Mouse (Mus musculus) stomach, embryonic 14.5 days (tissue): ENCODE measurements around the gene Ndufab1. TPM values are rescaled to one million over a fixed set of nuclear protein-coding genes. Genes with fewer than 3 reads are reported as not detected.

Experiments used
- ATAC-seq: fragments of 200-750 bp; cut with Nextera tagmentation; 2 replicates; pipeline ENCODE4 v1.8.0; 2017; ENCODE audit warnings: low read depth, moderate TSS enrichment; ENCODE audit not compliant: insufficient number of reproducible peaks, insufficient read depth, low FRiP score
- H3K27ac ChIP-seq: fragments of 300-500 bp; sonication (generic); 2 replicates; pipeline ENCODE4 v1.5.1; 2014; ENCODE audit warnings: mild to moderate bottlenecking, low read length, moderate library complexity, mixed read lengths
- H3K27me3 ChIP-seq: fragments of 300-500 bp; sonication (generic); 2 replicates; pipeline ENCODE4 v1.6.1; 2014; ENCODE audit warnings: low read length, control low read depth, mixed read lengths; ENCODE audit not compliant: control insufficient read depth, insufficient read depth
- H3K36me3 ChIP-seq: fragments of 300-500 bp; sonication (generic); 2 replicates; pipeline ENCODE4 v1.6.1; 2014; ENCODE audit warnings: mild to moderate bottlenecking, control low read depth, low read length, moderate library complexity, mixed read lengths; ENCODE audit not compliant: control insufficient read depth, insufficient read depth
- H3K4me1 ChIP-seq: fragments of 300-500 bp; sonication (generic); 2 replicates; pipeline ENCODE4 v1.6.1; 2014; ENCODE audit warnings: low read length, control low read depth, mixed read lengths; ENCODE audit not compliant: control insufficient read depth, insufficient read depth
- H3K4me2 ChIP-seq: fragments of 300-500 bp; sonication (generic); replicated peaks from 2 replicates; pipeline ENCODE4 v1.6.1; 2014; ENCODE audit warnings: low read depth, low read length, control low read depth
- H3K4me3 ChIP-seq: fragments of 300-500 bp; sonication (generic); 2 replicates; pipeline ENCODE4 v1.5.1; 2014; ENCODE audit warnings: low read depth, low read length, control low read depth
- H3K9ac ChIP-seq: fragments of 300-500 bp; sonication (generic); replicated peaks from 2 replicates; pipeline ENCODE4 v1.6.1; 2014; ENCODE audit warnings: low read depth, mild to moderate bottlenecking, control low read depth, low read length, moderate library complexity, mixed read lengths
- H3K9me3 ChIP-seq: fragments of 300-500 bp; sonication (generic); 2 replicates; pipeline ENCODE4 v1.6.1; 2016; ENCODE audit warnings: low read depth, low read length, control low read depth; ENCODE audit not compliant: control insufficient read depth
- WGBS: fragments of 180-500 bp; shearing (Covaris S2); extraction: QIAGEN DNeasy Blood & Tissue Kit; methylation state at CpG from one replicate; pipeline ENCODE4 v1.1.7; 2014; 5-methylcytosine and 5-hydroxymethylcytosine counted together
- polyA plus RNA-seq: library from polyadenylated mRNA; unstranded; fragments of >200 nt; fragmentation: Nextera tagmentation; extraction: Ambion mirVana; gene quantifications from 2 replicates; pipeline ENCODE4 v1.2.1, GENCODE M21; 2014

Gene Ndufab1
- 623 and 627 TPM in 2 replicates for polyA plus RNA-seq

DNA sequence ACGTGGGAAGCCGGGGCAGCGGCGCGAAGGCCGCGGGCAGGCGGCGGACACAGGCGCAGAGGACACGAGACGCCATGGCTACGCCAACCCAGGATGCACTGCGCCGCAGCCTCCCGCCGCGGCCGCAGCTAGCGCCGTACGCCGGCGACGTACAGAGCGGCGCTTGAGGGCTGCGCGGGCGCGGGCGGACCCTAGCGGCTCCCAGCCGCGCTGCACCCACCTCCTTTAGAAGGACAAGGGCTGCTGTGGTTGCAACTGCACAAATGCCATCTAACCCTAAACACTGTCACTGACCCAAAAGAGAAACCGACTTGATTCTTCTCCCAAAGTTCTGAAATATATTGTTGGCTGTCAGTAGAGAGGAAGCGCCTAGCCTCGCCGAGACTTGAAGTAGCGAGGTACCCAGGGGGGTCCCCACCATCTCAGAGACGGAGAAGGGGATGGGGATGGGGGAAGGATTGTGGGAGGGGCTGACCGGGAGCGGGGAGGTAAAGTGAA, at the start of gene Ndufab1:
Ndufab1 (minus strand) TSS at position 140 of the 498 bp plus-strand sequence.
- WGBS: under 1% methylated on average over 41 of the region's 43 CpGs
- no peaks in the 10 kb centered on the region for H3K27me3 ChIP-seq
- peak; percentile 99 for ATAC-seq
- H3K9me3 ChIP-seq: no peaks in the 10 kb centered on the region
- peaks cover 14% of the 10 kb centered on the region for H3K36me3 ChIP-seq
- H3K4me3 ChIP-seq: peak within 1 kb of the TSS; percentile 68
- peaks cover 6% of the 10 kb centered on the region for H3K4me1 ChIP-seq
- H3K27ac ChIP-seq: no peak within 1 kb of the TSS
- peak within 1 kb of the TSS; percentile 82 for H3K4me2 ChIP-seq
- H3K9ac ChIP-seq: peak within 1 kb of the TSS; percentile 82

DNA sequence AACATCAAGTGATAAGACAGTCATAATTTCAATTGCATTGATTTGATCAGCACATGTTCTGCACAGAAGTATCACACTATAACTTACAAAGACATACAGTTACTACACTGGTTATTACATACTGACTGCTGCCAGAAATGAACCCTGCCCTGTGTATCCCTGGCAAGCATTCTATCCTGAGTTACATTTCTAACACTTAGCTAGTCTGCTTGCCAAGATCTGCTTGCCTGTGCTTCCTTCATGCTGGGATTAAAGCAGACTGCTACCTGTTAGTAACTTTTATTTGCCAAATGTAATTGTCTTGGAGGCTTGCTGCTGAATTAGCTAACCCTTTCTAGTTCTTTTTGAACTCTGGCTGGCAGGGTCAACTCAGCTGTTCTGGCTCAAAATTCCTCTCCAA, 39.3 kb upstream of the Ndufab1 start:
- H3K36me3 ChIP-seq: peaks cover 64% of the 10 kb centered on the region

DNA sequence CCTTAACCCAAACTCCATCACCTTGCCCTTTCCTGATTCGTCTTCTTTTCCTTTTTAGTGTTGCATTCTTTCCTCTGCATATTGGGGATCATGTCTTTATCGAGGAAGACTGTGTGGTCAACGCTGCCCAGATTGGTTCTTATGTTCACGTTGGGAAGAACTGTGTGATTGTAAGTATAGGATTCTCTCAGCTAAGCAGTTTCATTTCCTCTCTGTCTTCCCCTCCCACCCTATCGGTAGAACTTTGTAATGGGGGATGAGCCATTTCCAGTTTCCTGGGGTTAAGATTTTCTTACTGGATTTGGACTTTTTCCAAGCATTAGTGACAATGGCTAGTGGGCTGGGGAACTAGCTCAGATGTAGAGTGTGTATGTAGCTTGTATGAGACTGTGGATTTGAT, 36.5 kb upstream of the Ndufab1 start:
- Histone ChIP-seq H3K9me3 (no peaks in the 10 kb centered on the region), H3K4me3 (no peak overlapping the region), H3K27me3 (no peaks in the 10 kb centered on the region), H3K36me3 (peaks cover 65% of the 10 kb centered on the region), H3K27ac (no peak overlapping the region), H3K9ac (no peak overlapping the region), H3K4me1 (no peaks in the 10 kb centered on the region), H3K4me2 (no peak overlapping the region)
- ATAC-seq: no peak
- WGBS: 95% methylated on average over 5 of the region's 5 CpGs

More for the DNA sequence above, 39.3 kb upstream of the Ndufab1 start:
- Histone ChIP-seq H3K9me3 (no peaks in the 10 kb centered on the region), H3K4me2 (no peak overlapping the region), H3K27ac (no peak overlapping the region), H3K4me1 (no peaks in the 10 kb centered on the region), H3K9ac (no peak overlapping the region), H3K4me3 (no peak overlapping the region), H3K27me3 (no peaks in the 10 kb centered on the region)
- no peak for ATAC-seq

DNA sequence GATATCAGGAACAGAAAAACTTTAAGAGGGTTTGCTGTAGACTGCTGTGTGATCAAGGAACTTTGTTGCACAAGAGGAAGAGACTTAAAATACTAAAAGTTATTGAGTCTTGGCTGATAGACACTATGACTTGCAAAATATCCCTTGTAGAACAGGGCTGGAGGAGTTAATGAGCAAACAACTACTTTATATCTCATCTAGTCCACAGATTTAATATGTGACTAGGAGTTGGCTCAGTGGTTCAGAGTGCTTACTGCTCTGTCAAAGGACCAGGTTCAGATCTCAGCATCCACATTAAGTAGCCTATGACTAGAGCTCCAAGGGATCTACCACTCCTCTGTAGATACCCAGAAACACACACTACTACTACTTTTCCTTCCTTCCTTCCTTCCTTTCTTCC, 35.4 kb upstream of the Ndufab1 start:
- Histone ChIP-seq H3K27me3 (no peaks in the 10 kb centered on the region), H3K4me3 (no peak overlapping the region), H3K4me1 (no peaks in the 10 kb centered on the region), H3K9me3 (no peaks in the 10 kb centered on the region), H3K36me3 (peaks cover 55% of the 10 kb centered on the region), H3K4me2 (no peak overlapping the region), H3K27ac (no peak overlapping the region), H3K9ac (no peak overlapping the region)
- no peak for ATAC-seq

DNA sequence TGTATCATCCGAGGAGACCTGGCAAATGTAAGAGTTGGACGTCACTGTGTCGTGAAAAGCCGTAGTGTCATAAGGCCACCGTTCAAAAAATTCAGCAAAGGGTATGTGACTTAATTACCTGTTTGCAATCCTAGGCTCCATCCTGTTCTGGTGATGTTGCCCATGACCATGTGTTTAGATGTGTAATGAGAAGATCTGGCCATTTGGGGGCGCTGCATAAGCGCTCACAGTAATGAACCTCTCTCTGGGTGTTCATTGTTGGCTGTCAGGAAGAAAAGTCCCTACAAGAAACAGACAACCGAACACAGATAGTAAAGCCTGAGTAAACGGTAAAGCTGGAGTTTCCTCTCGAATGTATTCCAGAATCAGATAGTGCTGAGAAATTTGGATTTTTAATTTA, 33.4 kb upstream of the Ndufab1 start:
- H3K9ac ChIP-seq: no peak overlapping the region

DNA sequence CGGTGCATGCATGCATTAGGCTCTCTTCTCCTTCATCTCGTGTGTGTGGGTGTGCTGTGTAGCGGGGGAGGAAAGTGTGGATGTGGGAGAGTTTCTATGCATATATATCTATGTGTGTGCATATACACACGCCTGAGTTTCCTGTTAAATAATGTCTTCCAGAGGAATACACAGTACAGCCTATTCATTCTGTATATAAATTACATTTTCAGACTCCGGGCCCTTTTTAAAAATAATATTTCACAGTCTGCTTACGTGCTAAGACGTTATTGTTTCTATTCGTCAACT, 31.6 kb upstream of the Ndufab1 start:
- Histone ChIP-seq H3K9me3 (no peaks in the 10 kb centered on the region), H3K36me3 (peaks cover 25% of the 10 kb centered on the region), H3K27ac (no peak overlapping the region), H3K27me3 (no peaks in the 10 kb centered on the region), H3K4me3 (peak overlapping the region; percentile 91), H3K4me1 (no peaks in the 10 kb centered on the region), H3K4me2 (peak overlapping the region; percentile 67), H3K9ac (peak overlapping the region; percentile 66)
- ATAC-seq: no peak; the same call in 1 of the 2 replicates
- WGBS: 17% methylated on average over 8 of the region's 8 CpGs

More for the DNA sequence above, 33.4 kb upstream of the Ndufab1 start:
- no peak overlapping the region for H3K4me2 ChIP-seq
- ATAC-seq: no peak
- WGBS: 74% methylated on average over 10 of the region's 10 CpGs
- no peaks in the 10 kb centered on the region for H3K27me3 ChIP-seq
- H3K4me1 ChIP-seq: no peaks in the 10 kb centered on the region
- H3K27ac ChIP-seq: no peak overlapping the region
- H3K4me3 ChIP-seq: no peak overlapping the region
- peaks cover 43% of the 10 kb centered on the region for H3K36me3 ChIP-seq
- H3K9me3 ChIP-seq: no peaks in the 10 kb centered on the region

DNA sequence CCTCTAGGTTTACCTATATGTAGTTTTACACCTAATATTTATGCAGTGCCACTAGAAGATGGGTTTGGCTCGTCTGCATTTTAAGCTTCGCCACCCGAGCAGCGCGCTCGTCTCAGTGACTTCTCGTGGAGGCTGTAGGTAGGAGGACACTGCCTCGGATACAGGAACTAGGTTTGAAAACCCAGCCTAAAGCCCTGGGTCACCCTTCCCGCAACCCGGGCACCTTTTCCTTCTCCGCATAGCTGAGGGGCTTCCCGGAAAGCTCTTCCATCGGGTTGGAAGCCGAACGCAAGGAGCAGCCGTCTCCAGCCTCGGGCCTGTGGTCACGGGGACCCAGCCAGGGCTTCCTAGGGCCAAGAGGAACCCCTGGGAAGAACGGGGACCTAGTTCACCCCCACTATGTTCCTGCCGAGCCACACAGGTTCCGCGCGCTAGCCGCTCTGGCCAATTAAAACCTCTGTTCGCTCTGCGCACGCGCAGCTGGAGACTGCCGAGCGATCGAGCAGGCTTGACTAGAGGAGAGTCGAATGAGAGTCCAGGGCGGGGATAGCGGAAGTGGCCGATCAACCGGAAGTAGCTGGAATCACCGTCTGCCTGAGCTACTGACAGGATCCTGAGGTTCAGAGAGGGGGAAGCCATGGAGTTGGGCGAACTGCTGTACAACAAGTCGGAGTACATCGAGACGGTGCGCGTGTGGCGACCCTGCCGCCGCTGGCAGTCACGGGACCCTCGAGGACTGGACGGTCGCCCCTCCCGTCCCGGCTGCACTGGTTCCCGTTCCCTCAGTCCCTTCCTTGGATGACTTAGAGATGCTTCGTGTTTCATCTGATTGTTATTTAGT, 31.0 kb upstream of the Ndufab1 start, which contains the start of the genes Palb2 and Dctn5:
Palb2 (minus strand) TSS at position 489 of the 841 bp plus-strand sequence.
Dctn5 (plus strand) TSS at position 545 of the 841 bp plus-strand sequence.
- Histone ChIP-seq H3K27ac (peak within 1 kb of the TSS; percentile 44; the same call in 1 of the 2 replicates), H3K4me1 (no peaks in the 10 kb centered on the region), H3K36me3 (peaks cover 21% of the 10 kb centered on the region), H3K9me3 (no peaks in the 10 kb centered on the region), H3K27me3 (no peaks in the 10 kb centered on the region), H3K4me2 (peak within 1 kb of the TSS; percentile 70), H3K4me3 (peak within 1 kb of the TSS; percentile 91), H3K9ac (peak within 1 kb of the TSS; percentile 81)
- ATAC-seq: peak; percentile 97
- under 1% methylated on average over 54 of the region's 54 CpGs for WGBS

DNA sequence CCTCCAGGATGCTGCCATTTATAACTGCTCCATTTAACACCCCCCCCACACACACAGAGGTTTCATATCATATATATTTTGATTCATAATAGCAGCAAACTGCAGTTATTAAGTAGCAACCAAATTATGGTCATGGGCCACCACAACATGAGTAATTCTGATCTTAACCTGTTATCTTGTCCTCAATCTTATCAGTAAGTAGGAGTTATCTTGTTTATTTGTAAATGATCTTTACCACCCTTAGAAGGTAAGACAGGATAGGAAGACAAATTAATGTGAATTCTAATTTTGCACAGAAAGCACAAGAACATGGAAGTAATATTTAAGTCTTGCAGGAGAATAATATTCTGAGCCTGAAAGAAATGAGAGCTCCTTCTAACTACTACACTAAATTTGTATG, 30.1 kb upstream of the Ndufab1 start:
- Histone ChIP-seq H3K27me3 (no peaks in the 10 kb centered on the region), H3K4me3 (peak overlapping the region; percentile 91), H3K9ac (peak overlapping the region; percentile 81; the same call in 1 of the 2 replicates), H3K9me3 (no peaks in the 10 kb centered on the region), H3K4me2 (peak overlapping the region; percentile 70), H3K36me3 (peaks cover 24% of the 10 kb centered on the region), H3K4me1 (no peaks in the 10 kb centered on the region), H3K27ac (no peak overlapping the region)
- ATAC-seq: no peak
